Mouse (Mus musculus): Measurements from ENCODE around the gene Faap100. TPM values are rescaled to one million over a fixed set of nuclear protein-coding genes. Genes with fewer than 3 reads are reported as not detected.
"Not testable (repeated sequence)": the region's sequence is repeated elsewhere in the genome, so short reads cannot be mapped to it uniquely, and the experiment has no call there.

Faap100 gene
- polyA plus RNA-seq, 2 experiments from 2014 or later, result 12.2 to 18.7 TPM

- no peak for ATAC-seq
Measured at GRCm38 (mm10) chr11:120351250-120352092, 27.1 kb downstream of the Faap100 start.

- no peak for ATAC-seq
Measured at GRCm38 (mm10) chr11:120350711-120351110, 27.9 kb downstream of the Faap100 start.

- peak; percentile 18 for ATAC-seq
Measured at GRCm38 (mm10) chr11:120349986-120350702, 28.4 kb downstream of the Faap100 start.

- ATAC-seq, result no peak
Measured at GRCm38 (mm10) chr11:120349371-120349985, 29.1 kb downstream of the Faap100 start.

- ATAC-seq, result no peak
Measured at GRCm38 (mm10) chr11:120348684-120349370, 29.7 kb downstream of the Faap100 start.

- peak; percentile 68 for ATAC-seq
Measured at GRCm38 (mm10) chr11:120347791-120348683, 30.5 kb downstream of the Faap100 start, which contains the start of gene Actg1. Gene Actg1, minus strand, starts transcription at chr11:120348542.

GRCm38 (mm10) chr11:120347301-120347700 is 31.3 kb downstream of the Faap100 start:
- no peak for ATAC-seq

- not testable (repeated sequence) for ATAC-seq
Measured at GRCm38 (mm10) chr11:120346383-120347034, 32.1 kb downstream of the Faap100 start.

- ATAC-seq, result no peak
Measured at GRCm38 (mm10) chr11:120345067-120345681, 33.4 kb downstream of the Faap100 start.

GRCm38 (mm10) chr11:120344310-120344920 is 34.1 kb downstream of the Faap100 start:
- no peak for ATAC-seq

- ATAC-seq, result no peak
Measured at GRCm38 (mm10) chr11:120343519-120344309, 34.9 kb downstream of the Faap100 start.

GRCm38 (mm10) chr11:120342656-120343160 is 35.9 kb downstream of the Faap100 start:
- ATAC-seq, result no peak

GRCm38 (mm10) chr11:120341661-120342060 is 36.9 kb downstream of the Faap100 start:
- no peak for ATAC-seq

GRCm38 (mm10) chr11:120339978-120340513 is 38.5 kb downstream of the Faap100 start:
- no peak for ATAC-seq

GRCm38 (mm10) chr11:120338786-120339185 is 39.8 kb downstream of the Faap100 start:
- no peak for ATAC-seq

- no peak for ATAC-seq
Measured at GRCm38 (mm10) chr11:120337447-120337846, 41.1 kb downstream of the Faap100 start.

GRCm38 (mm10) chr11:120335431-120336021 is 43.0 kb downstream of the Faap100 start:
- ATAC-seq, result no peak

- no peak for ATAC-seq
Measured at GRCm38 (mm10) chr11:120320156-120320555, 58.4 kb downstream of the Faap100 start.

All from activated CD4-positive, CD25-positive, alpha-beta regulatory T cell, adult 4 months (primary cell).